Mouse (Mus musculus): ENCODE data around the gene Pnmal2.

Pnmal2 gene

DNA sequence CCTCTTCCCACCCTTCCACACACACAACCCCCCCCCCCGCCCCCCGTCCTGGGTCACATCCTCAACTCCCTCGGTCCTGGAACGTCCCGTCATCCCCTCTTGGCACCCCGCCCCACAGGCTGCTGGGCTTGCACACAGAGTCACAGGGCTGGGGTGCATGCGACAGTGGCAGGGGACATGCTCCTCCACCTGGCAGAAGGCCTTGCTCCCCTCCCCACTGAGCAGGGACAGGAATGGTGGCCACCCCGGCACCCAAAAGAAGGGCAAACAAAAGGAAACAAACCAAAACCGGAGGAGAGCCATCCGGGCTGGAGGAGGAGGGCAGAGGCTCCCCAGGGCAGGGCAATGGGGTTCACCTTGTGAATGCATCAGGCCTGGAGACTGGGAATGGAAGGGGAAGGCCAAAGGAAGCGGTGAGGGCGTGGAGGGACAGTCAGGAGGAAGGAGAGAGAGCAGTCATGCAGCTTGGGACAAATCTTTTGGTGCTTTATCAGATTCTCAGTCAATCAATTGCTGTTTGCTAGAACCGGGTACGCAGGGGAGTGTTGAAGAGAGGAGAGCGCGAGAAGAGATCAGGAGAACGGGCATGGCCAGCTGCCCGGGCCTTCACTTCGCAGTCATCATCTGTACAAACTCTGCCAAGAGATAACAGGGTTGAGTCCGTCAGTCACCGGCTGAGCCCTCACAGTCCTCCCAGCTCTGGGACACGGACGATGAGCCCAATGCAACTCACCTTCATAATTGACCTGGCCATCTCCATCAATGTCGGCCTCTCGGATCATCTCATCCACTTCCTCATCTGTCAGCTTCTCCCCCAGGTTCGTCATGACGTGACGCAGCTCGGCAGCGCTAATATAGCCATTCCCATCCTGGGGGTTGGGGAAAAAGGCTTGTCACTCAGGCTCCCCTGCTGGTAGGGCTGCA lies 27.9 kb upstream of the Pnmal2 start:
- in situ Hi-C loops (cut with MboI, MseI) = no loop called here

- in situ Hi-C loops (cut with MboI, MseI) = no loop called here
Observed at GRCm38 (mm10) chr7:16917447-16917846, 27.0 kb upstream of the Pnmal2 start.

- in situ Hi-C loops (cut with MboI, MseI) = no loop called here
Observed at GRCm38 (mm10) chr7:16918014-16918413, 26.5 kb upstream of the Pnmal2 start.

DNA sequence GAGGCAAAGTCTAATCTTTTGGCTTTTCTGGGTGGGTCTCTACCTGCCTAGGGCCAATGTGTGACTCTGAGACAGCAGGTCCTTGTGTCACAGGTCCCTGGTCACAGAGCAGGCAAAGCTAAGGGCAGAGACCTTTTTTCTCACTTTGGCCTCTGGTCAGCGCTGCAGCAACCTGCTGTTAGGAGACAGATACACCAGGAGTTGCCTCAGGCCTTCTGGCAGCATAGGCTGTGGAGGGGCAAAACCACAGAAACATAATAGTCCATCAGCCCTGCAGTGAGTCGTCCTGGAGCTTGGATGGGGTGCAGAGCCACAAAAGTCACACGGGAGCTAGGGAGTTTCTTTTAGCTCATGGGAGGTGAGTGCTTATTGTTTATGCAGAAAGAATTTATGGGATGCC lies 25.8 kb upstream of the Pnmal2 start:
- in situ Hi-C loops (cut with MboI, MseI) = no loop called here

DNA sequence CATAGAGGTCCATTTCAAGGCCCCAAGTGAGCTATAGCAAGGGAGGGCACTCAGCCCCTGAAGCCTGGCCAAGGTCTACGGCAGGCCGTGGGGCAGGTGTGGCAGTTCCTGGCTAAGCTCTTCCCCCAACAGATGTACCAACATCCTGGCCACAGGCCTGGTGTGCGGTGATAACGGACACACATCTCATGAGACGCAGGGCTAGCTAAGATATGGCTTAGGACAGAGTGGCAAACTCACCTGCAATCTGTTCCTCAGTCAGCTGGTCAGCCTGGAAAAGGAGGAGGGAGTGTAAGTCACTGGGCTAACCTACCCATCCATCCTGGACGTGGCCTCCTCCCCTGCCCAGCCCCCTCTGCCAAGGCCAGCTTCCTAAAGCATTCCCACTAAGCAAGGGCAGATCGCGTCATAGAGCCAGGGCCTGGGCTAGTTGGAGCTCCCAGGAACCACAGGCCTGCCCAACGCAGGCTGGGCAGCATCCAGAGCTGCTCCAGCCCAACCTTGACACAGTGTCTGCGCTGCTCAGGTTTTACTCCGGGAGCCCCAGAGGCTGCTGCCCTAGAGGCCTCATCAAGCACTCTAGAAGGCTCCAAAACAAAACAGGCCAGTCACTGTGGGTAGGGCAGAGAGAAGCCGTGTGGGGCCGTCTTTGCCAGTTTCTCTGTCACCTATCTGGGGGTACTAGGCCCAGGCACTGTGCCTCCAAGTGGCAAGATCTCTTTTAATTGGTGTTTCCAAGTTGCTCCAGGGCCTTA lies 24.9 kb upstream of the Pnmal2 start:
- in situ Hi-C loops (cut with MboI, MseI) = no loop called here

DNA sequence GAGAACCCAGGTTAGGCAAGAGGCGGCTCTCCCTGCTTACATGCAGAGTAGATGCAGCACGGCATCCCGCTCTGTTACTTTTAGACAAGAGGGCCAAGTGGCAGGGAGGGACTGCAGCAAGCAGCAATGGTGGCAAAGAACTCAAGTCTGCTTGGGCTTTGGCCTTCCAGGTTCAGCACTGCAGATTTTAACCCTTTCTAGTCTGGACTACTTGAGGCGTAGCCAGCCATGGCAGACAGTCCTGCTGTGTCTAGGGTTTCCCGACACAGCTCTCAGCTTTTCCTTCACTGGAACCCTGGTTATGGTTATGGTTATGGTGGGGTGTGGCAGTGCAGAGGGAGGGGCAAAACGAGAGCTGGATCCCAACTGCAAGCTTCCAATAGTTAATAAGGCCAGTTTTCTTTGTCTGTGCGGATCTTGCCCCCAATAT lies 24.3 kb upstream of the Pnmal2 start:
- in situ Hi-C loops (cut with MboI, MseI) = no loop called here

GRCm38 (mm10) chr7:16920818-16921791 lies 23.4 kb upstream of the Pnmal2 start:
- in situ Hi-C loops (cut with MboI, MseI) = no loop called here

GRCm38 (mm10) chr7:16921881-16922335 lies 22.6 kb upstream of the Pnmal2 start:
- in situ Hi-C loops (cut with MboI, MseI) = no loop called here

GRCm38 (mm10) chr7:16922360-16922973 lies 22.0 kb upstream of the Pnmal2 start:
- in situ Hi-C loops (cut with MboI, MseI) = no loop called here

DNA sequence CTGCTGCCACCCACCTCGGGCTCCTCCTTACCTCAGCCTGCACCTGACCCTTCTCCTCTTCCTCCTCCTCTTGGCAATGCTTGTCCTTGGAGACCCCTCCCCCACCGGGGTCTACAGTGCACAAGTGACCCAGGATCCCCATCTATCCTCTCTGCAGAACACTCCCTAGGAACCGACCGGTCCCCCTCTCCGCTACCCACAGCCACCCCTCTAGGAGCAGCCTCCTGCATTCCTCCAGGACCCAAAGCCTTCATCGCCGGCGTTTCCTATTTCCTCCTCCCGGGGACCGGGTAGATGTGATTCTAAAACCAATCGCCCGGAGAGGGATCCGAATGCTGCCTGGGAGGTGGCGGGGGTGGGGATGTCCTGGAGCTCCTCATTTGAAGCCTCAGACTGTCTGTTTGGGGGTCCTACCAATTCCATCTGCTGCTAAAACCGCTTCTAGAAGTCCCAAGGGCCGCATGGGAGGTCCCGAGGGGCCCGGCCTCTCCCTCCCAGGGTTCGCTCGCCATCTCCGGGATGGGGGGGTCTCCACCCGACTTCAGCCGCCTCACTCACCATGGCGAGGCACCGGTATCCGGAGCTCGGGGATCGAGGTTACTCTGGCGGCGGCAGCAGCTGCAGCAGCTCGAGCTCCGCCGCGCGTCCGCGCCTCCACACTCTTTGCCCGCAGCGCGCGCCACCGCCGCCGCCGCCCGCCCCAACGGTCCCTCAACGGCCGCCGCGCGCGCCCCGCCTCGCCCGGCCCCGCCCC lies 21.0 kb upstream of the Pnmal2 start:
- in situ Hi-C loops (cut with MboI, MseI) = no loop called here

GRCm38 (mm10) chr7:16924037-16924834 lies 20.2 kb upstream of the Pnmal2 start, which contains the start of gene Calm3:
Gene Calm3, minus strand, starts transcription at chr7:16924114.
- in situ Hi-C loops (cut with MboI, MseI) = no loop called here

DNA sequence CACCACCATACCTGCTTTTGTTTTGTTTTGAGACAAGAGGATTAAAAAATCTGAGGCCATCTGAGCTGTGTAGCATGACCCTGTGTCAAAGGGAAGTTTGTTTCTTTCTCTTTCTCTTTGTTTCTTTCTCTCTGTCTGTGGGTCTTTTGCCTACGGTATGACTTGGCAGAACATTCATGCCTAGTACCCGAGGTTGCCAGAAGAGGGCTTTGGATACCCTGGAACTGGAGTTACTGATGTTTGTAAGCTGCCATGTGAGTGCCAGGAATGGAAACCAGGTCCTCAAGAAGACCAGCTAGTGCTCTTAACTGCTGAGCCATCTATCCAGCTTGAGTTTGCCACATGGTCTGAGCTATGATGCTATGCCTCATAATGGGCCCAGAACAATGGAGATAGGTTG lies 16.1 kb upstream of the Pnmal2 start:
- in situ Hi-C loops (cut with MboI, MseI) = no loop called here

GRCm38 (mm10) chr7:16930850-16931249 lies 13.6 kb upstream of the Pnmal2 start:
- in situ Hi-C loops (cut with MboI, MseI) = no loop called here

- in situ Hi-C loops (cut with MboI, MseI) = no loop called here
Observed at GRCm38 (mm10) chr7:16931968-16932627, 12.4 kb upstream of the Pnmal2 start.

- in situ Hi-C loops (cut with MboI, MseI) = no loop called here
Observed at GRCm38 (mm10) chr7:16932704-16933577, 11.5 kb upstream of the Pnmal2 start.

- in situ Hi-C loops (cut with MboI, MseI) = no loop called here
Observed at GRCm38 (mm10) chr7:16937312-16937711, 7.2 kb upstream of the Pnmal2 start.

GRCm38 (mm10) chr7:16938117-16938791 lies 6.2 kb upstream of the Pnmal2 start:
- in situ Hi-C loops (cut with MboI, MseI) = no loop called here

Measured in T-helper 1 cell (primary cell).